Mouse (Mus musculus) heart, postnatal 0 days (tissue): ENCODE data around the gene Plcb3. TPM values are rescaled to one million over a fixed set of nuclear protein-coding genes. Genes with fewer than 3 reads are reported as not detected.

Experiments
- ATAC-seq: fragments of 200-750 bp; cut with Nextera tagmentation; 2 replicates; pipeline ENCODE4 v1.8.0; 2017; ENCODE audit warnings: low read depth, moderate number of reproducible peaks, moderate library complexity; ENCODE audit not compliant: insufficient read depth
- DNase-seq: peaks from one replicate; pipeline ENCODE4 v3.0.0-alpha.2; 2016; ENCODE audit warnings: low spot score
- H3K27ac ChIP-seq: fragments of 300-500 bp; sonication (generic); 2 replicates; pipeline ENCODE4 v1.5.1; 2014; ENCODE audit warnings: low read depth, mild to moderate bottlenecking
- H3K27me3 ChIP-seq: fragments of 300-500 bp; sonication (generic); 2 replicates; pipeline ENCODE4 v1.6.1; 2014; ENCODE audit warnings: low read length, mixed read lengths; ENCODE audit not compliant: control insufficient read depth, insufficient read depth
- H3K36me3 ChIP-seq: fragments of 300-500 bp; sonication (generic); replicated peaks from 2 replicates; pipeline ENCODE4 v1.6.1; 2014; ENCODE audit warnings: low read length, mixed read lengths; ENCODE audit not compliant: control insufficient read depth, insufficient read depth
- H3K4me1 ChIP-seq: fragments of 300-500 bp; sonication (generic); 2 replicates; pipeline ENCODE4 v1.6.1; 2014; ENCODE audit warnings: antibody characterized with exemption; ENCODE audit not compliant: control insufficient read depth, insufficient read depth
- H3K4me2 ChIP-seq: fragments of 300-500 bp; sonication (generic); 2 replicates; pipeline ENCODE4 v1.6.1; 2014; ENCODE audit warnings: low read depth, mild to moderate bottlenecking, low read length, moderate library complexity
- H3K4me3 ChIP-seq: fragments of 300-500 bp; sonication (generic); 2 replicates; pipeline ENCODE4 v1.5.1; 2014; ENCODE audit warnings: low read depth, low read length
- H3K9ac ChIP-seq: fragments of 300-500 bp; sonication (generic); replicated peaks from 2 replicates; pipeline ENCODE4 v1.6.1; 2014; ENCODE audit warnings: low read depth, low read length, mixed read lengths
- H3K9me3 ChIP-seq: fragments of 300-500 bp; sonication (generic); replicated peaks from 2 replicates; pipeline ENCODE4 v1.6.1; 2016; ENCODE audit warnings: low read length; ENCODE audit not compliant: control insufficient read depth
- CTCF ChIP-seq: IDR thresholded peaks from 2 replicates; pipeline ENCODE4 v1.5.1; 2016; ENCODE audit warnings: antibody characterized with exemption, control low read depth, low read depth
- EP300 ChIP-seq: IDR thresholded peaks from 2 replicates; pipeline ENCODE4 v1.6.1; 2016; ENCODE audit warnings: antibody characterized with exemption, low read depth
- WGBS: fragments of 180-500 bp; shearing (Covaris S2); extraction: QIAGEN DNeasy Blood & Tissue Kit; methylation state at CpG from one replicate; pipeline ENCODE4 v1.1.7; 2014; 5-methylcytosine and 5-hydroxymethylcytosine counted together
- polyA plus RNA-seq: library from polyadenylated mRNA; unstranded; fragments of >200 nt; fragmentation: Nextera tagmentation; extraction: Ambion mirVana; gene quantifications from 2 replicates; pipeline ENCODE4 v1.2.1, GENCODE M21; 2015
- total RNA-seq: library from RNA; depleted of rRNA; stranded (reverse); fragments of >200 nt; gene quantifications from 2 replicates; pipeline ENCODE4 v1.2.3, GENCODE M21; 2014; ENCODE audit warnings: low replicate concordance

Gene Plcb3
- total and polyA plus RNA-seq, 2 experiments from 2014 or later, result 8.3 to 24.9 TPM

- 24% methylated on average over 9 of the region's 9 CpGs for WGBS
These were observed 48.2 kb downstream of the Plcb3 start for GRCm38 (mm10) chr19:6928080-6928479.

GRCm38 (mm10) chr19:6926559-6927255 is 49.6 kb downstream of the Plcb3 start:
- peaks cover 21% of the 10 kb centered on the region for H3K4me1 ChIP-seq
- DNase-seq (no peak), ATAC-seq (no peak)
- H3K27me3 ChIP-seq, result peaks cover 51% of the 10 kb centered on the region
- peak overlapping the region; percentile 38 for H3K4me2 ChIP-seq
- peak overlapping the region; percentile 20; the same call in 1 of the 2 replicates for H3K4me3 ChIP-seq
- WGBS, result 19% methylated on average over 26 of the region's 26 CpGs
- H3K36me3 ChIP-seq, result no peaks in the 10 kb centered on the region
- no peaks in the 10 kb centered on the region for H3K9me3 ChIP-seq
- TF ChIP-seq CTCF (no peak), EP300 (no peak)
- H3K27ac ChIP-seq, result no peak overlapping the region
- no peak overlapping the region for H3K9ac ChIP-seq

More at GRCm38 (mm10) chr19:6928080-6928479, 48.2 kb downstream of the Plcb3 start:
- TF ChIP-seq CTCF (no peak), EP300 (no peak)
- no peak for ATAC-seq
- H3K4me2 ChIP-seq, result no peak overlapping the region
- H3K9ac ChIP-seq, result no peak overlapping the region
- H3K27ac ChIP-seq, result no peak overlapping the region
- H3K4me1 ChIP-seq, result peaks cover 16% of the 10 kb centered on the region
- H3K9me3 ChIP-seq, result no peaks in the 10 kb centered on the region
- peaks cover 65% of the 10 kb centered on the region for H3K27me3 ChIP-seq
- no peaks in the 10 kb centered on the region for H3K36me3 ChIP-seq
- H3K4me3 ChIP-seq, result no peak overlapping the region
- no peak for DNase-seq

GRCm38 (mm10) chr19:6925611-6926329 is 50.5 kb downstream of the Plcb3 start:
- peaks cover 21% of the 10 kb centered on the region for H3K4me1 ChIP-seq
- peak overlapping the region; percentile 19; the same call in 1 of the 2 replicates for H3K4me3 ChIP-seq
- no peaks in the 10 kb centered on the region for H3K9me3 ChIP-seq
- 22% methylated on average over 39 of the region's 40 CpGs for WGBS
- no peaks in the 10 kb centered on the region for H3K36me3 ChIP-seq
- ATAC-seq (no peak), DNase-seq (no peak)
- TF ChIP-seq EP300, result no peak
- TF ChIP-seq CTCF, result no peak
- H3K9ac ChIP-seq, result no peak overlapping the region
- H3K4me2 ChIP-seq, result peak overlapping the region; percentile 39; the same call in 1 of the 2 replicates
- no peak overlapping the region for H3K27ac ChIP-seq
- peaks cover 47% of the 10 kb centered on the region for H3K27me3 ChIP-seq

- TF ChIP-seq EP300, result no peak
- no peak for TF ChIP-seq CTCF
- no peak for ATAC-seq
These were observed 51.0 kb downstream of the Plcb3 start, which contains the start of gene Catsperz for GRCm38 (mm10) chr19:6925307-6925573. Catsperz (minus strand) TSS chr19:6925380.

GRCm38 (mm10) chr19:6924461-6925306 is 51.6 kb downstream of the Plcb3 start:
- H3K9me3 ChIP-seq, result no peaks in the 10 kb centered on the region
- H3K27me3 ChIP-seq, result peaks cover 39% of the 10 kb centered on the region
- H3K4me2 ChIP-seq, result peak overlapping the region; percentile 39
- H3K27ac ChIP-seq, result no peak overlapping the region
- TF ChIP-seq CTCF (peak; percentile 73), EP300 (no peak)
- ATAC-seq (no peak), DNase-seq (peak; percentile 76)
- WGBS, result 5% methylated on average over 39 of the region's 39 CpGs
- H3K36me3 ChIP-seq, result no peaks in the 10 kb centered on the region
- H3K4me3 ChIP-seq, result peak overlapping the region; percentile 19
- H3K4me1 ChIP-seq, result peaks cover 30% of the 10 kb centered on the region
- no peak overlapping the region for H3K9ac ChIP-seq

More at GRCm38 (mm10) chr19:6925307-6925573, 51.0 kb downstream of the Plcb3 start, which contains the start of gene Catsperz:
- Histone ChIP-seq H3K27ac (no peak within 1 kb of the TSS), H3K27me3 (peaks cover 43% of the 10 kb centered on the region), H3K9me3 (no peaks in the 10 kb centered on the region), H3K4me2 (peak within 1 kb of the TSS; percentile 39), H3K9ac (no peak within 1 kb of the TSS), H3K4me1 (peaks cover 25% of the 10 kb centered on the region), H3K4me3 (peak within 1 kb of the TSS; percentile 19), H3K36me3 (no peaks in the 10 kb centered on the region)
- DNase-seq, result no peak
- WGBS, result 4% methylated on average over 9 of the region's 9 CpGs
